Mouse (Mus musculus) layer of hippocampus, adult 18-20 months (tissue): Measurements from ENCODE around the gene Mok. TPM values are rescaled to one million over a fixed set of nuclear protein-coding genes. Genes with fewer than 3 reads are reported as not detected.

Experiments used
- DNase-seq, 2 experiments: peaks; one replicate each; pipeline ENCODE4 v3.0.0; 2022; ENCODE audit warnings: low spot score in 2 of 2
- total RNA-seq, 2 experiments: library from RNA; stranded (reverse); gene quantifications; 2 replicates each; pipeline ENCODE4 v1.2.3; 2021

Mok gene
- total RNA-seq, 2 experiments from 2014 or later: 9.6 to 11.9 TPM

DNA sequence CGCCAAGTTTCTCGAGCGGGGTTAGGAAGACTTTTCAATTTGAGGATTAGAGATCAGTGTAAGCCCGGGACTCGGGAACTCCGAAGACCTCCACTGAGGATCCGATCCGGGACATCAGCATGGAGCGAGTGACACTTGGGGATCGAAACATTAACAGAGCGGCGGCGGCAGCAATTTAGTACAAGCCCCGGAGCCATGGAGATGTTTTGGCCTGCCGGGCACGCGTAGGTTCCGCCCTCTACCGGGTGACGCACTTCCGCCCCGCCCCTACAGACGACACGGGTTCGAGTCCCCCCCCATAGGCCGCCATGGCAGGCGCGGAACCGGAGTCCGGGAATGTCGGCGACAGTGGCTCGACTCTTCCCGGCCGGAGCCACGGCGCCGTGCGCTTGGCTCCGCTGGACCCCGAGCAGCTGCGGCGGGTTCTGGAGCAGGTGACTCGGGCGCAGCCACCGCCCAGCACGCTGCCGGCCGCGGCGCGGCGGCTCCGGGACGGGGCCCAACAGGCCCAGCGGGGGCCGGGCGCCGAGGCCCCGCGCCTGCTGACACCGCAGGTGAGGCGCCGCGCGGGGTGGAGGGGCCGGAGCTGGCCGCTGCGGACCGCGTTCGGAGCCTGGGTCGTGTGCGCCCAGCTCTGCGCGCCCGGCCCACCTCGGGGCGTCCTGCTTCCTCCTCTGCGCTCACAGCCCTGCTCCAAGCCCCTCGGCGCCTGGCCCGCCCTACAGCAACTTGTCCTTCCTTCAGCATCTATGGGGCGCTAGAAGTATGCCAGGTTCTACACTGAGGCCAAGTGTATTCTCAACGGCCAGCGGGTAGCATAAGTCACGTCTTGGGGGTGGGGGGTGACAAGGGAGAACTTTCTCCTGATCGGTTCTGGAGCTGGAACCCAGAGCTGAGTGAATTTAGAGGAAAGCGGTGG lies 9.5 kb upstream of the Mok start, which contains the start of gene Zfp839:
Zfp839 (plus strand) TSS at position 244 of the 919 bp plus-strand sequence.
- DNase-seq: peak; percentile 84 to 92

DNA sequence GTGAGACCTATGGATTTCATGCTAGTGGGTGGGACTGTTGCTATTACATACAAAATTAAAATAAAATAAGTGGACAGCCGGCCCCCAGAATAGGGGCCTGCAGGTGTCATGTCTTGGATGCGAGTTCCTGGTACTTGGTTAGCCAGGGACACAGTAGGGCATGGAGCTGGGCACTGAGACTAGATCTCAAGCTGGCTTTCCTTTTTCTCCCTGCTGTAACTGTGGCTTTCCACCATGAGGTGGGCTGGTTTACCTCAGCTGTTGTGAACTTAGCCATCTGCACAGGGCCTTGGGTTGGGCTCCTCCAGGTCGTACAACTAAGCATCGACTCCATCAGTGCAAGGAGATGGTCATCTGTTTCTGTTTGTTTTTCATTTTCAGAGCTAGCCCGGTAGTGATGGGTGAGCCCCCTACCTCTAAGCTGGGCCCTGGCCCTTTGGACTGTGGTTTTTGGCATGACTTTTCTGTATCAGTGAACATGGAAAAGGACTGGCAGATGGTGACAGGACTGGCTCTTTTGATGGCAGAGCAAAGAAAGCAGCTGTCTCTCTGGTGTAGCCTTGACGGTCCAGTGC lies 5.5 kb upstream of the Mok start:
- no peak for DNase-seq

DNA sequence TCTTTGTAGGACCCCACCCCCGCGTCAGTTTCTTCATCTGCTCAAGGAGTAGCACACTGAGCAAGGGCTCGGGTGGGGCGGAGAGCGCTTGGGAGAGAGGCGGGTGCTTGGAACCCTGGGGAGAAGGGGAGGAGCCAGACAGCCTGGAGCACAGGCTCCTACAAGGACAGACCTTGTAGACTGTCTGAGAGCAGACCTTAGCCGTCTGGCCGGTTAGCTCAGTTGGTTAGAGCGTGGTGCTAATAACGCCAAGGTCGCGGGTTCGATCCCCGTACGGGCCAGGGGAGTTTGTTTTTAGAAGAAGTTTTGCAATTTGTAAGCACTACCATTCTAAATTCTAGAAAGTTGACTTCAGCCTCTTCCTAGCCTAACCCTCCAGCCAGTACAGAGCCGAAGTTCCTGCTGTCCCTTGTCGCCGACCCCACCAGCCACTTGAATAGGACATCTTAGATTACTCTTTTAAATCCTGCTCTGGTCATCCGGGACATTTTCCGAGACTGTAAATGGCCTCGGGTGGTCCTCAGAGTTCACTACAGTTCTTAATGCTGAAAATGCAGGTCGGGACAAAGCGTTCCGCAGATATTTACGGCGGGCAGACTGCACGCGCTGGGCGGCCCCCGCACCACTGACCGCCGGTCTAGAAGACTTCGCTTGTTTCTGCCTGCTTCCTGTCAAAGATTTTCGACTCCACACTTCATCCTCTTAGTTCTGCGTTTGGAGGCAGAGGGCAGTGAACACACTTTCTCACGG lies 4.6 kb upstream of the Mok start:
- DNase-seq: peak; percentile 74 to 88

- peak in 1 of 2 experiments; percentile 38 for DNase-seq
Observed at GRCm38 (mm10) chr12:110844227-110845130, 3.7 kb upstream of the Mok start.

GRCm38 (mm10) chr12:110843194-110844048 lies 2.7 kb upstream of the Mok start:
- DNase-seq: peak; percentile 69 to 88

- DNase-seq: no peak
Observed at GRCm38 (mm10) chr12:110841731-110842493, 1.2 kb upstream of the Mok start.

DNA sequence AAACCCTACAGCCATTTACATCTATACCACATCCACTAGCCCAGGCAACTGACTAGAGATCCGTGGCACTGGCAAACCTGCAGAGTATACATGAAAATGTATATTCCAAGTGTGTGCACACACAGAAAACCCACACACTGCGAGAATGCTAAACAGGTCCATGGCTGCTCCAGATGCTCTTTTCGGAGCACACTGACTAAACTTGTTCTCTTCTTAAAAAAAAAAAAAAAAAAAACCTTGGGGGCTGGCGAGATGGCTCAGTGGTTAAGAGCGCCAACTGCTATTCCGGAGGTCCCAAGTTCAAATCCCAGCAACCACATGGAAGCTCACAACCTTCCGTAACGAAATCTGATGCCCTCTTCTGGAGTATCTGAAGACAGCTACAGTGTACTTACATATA lies 2.9 kb downstream of the Mok start:
- DNase-seq: no peak

GRCm38 (mm10) chr12:110837192-110837841 lies 3.4 kb downstream of the Mok start:
- DNase-seq: no peak

DNA sequence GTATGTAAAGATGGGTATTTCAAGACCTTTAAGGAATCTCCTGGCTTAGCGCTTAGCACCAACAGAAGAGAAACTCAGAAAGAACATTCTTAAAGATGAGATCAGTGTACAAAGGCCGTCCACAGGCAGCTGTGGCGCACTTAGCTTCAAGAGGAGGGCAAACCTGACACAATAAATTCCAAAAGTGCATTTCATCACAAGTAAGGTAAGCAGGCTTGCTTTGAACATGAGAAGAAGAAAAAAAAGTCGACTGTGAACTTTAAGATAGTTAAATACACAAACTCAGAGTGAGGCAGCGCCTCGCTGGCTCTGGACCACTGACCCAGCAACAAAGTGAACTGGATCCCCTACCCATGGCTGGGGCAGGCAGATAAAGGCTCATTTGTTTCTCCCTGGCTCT lies 4.0 kb downstream of the Mok start:
- no peak for DNase-seq

GRCm38 (mm10) chr12:110835182-110835581 lies 5.6 kb downstream of the Mok start:
- no peak for DNase-seq

GRCm38 (mm10) chr12:110830293-110831024 lies 10.3 kb downstream of the Mok start:
- DNase-seq: no peak

DNA sequence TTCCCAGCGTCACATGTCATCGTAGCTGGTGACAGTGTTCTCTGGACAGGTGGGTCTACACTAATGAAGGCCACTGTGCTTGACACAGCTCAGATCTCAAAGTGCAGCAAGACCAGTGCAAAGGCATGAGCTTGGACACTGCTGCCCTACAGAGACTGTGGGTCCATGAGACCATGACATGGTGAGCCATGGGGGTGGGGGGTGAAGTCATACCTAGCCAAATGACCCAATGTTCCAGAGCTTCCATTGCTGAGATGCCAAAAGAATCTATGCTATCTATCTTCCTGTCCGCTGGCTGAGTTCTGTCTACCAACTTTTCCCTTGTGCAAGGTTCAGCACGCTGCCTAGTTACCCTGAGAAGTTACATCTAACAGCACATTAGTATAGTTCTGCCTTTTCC lies 11.8 kb downstream of the Mok start:
- no peak for DNase-seq

GRCm38 (mm10) chr12:110822366-110822765 lies 18.4 kb downstream of the Mok start:
- no peak for DNase-seq

DNA sequence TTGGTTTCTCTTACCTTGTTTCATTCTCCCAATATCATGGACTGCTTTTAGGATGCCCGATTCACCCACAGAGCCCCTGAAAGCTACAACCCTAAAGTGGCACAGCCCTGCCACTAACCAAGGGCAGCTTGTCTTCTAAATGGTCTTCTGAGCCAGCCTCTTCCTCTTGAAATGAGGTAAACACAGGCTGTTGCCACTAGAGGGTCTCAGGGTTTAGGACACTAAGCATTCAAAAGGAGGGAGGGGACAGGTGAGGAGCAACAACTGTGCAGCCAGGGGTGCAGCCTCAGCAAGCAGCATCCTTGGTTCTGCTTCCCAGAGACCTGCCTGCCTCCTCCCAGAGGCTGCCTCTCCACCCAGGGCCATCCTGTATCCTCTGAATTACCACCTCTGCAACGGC lies 19.0 kb downstream of the Mok start:
- no peak for DNase-seq

DNA sequence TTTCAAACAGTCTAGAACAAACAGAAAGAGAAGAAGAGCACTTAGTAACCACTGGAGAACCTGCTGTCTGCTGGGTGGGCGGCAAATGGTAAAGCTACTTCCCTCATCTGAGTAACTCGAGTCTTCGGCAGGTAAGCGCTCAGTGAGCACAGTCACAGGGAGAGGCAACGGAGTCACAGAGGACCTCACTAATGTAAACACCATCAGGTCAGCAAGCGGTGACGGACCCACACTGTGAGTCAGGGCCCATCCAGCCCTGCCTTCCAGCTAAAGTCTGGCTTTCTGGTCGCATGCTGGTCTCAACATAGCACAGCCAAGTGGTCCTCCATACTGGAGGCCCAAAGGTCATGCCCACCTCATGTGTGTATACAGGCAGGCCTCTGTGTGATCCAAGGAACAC lies 21.4 kb downstream of the Mok start:
- DNase-seq: no peak

- DNase-seq: no peak
Observed at GRCm38 (mm10) chr12:110816833-110817232, 23.9 kb downstream of the Mok start.

DNA sequence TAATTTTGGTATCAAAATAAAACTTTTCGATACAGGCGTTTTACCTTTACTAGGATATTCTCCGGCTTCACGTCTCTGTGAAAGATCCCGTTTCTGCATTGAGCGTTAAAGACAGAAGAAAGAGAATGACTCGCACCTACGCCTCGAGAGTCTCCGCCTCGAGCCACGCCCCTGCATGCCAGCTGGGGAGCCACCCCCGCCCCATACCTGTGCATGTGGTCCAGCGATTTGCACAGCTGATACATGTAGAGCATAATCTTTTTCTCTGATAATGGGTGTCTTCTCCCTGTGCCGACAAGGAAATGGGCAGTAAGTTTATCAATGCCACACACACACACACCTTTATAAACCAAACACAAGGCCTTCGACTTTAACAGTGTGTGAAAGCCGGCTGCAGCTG lies 25.8 kb downstream of the Mok start:
- DNase-seq: no peak

DNA sequence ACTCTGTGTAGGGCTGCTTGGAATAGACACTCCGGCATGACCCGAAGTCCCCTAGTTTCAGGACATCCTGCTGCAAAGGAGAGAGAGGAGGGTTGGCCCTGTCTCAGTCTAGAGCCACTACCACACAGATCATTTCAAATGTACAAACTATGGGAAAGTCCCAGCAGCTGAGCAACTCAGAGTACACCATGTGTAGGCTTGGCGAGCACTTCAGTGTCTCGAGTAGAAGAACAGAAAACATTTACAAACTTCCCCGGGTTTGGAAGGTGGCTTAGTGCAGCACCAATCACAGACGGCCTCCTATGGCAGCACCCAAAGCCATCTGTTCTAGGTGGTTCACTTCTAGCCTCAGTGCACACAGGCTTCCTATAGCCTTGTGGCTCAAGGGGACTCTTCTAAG lies 27.1 kb downstream of the Mok start:
- DNase-seq: no peak
